Mouse (Mus musculus) megakaryocyte, embryonic 14.5 days (primary cell): ENCODE data around the gene Cacng4.

ENCODE experiments used
- FLI1 ChIP-seq: IDR thresholded peaks from 2 replicates; pipeline ENCODE4 v1.6.1; 2012; ENCODE audit warnings: low read length, inconsistent platforms, mixed read lengths
- GATA1 ChIP-seq: IDR thresholded peaks from 3 replicates; pipeline ENCODE4 v1.6.1; 2012; ENCODE audit warnings: mixed read lengths, low read length, inconsistent platforms, borderline replicate concordance

GRCm38 (mm10) chr11:107748243-107749035 is 45.9 kb downstream of the Cacng4 start:
- TF ChIP-seq GATA1 (no peak), FLI1 (no peak)
